Mouse (Mus musculus) granulocyte monocyte progenitor cell, adult 5-6 weeks (primary cell): Measurements from ENCODE around the gene Tnfaip8l3. TPM values are rescaled to one million over a fixed set of nuclear protein-coding genes. Genes with fewer than 3 reads are reported as not detected.

ENCODE experiments used
- ATAC-seq: replicated peaks from 2 replicates; pipeline ENCODE4 v1.8.0; 2016; ENCODE audit warnings: mild to moderate bottlenecking, moderate TSS enrichment, inconsistent platforms; ENCODE audit not compliant: poor library complexity, severe bottlenecking
- total RNA-seq, 2 experiments: library from RNA; stranded (forward) in 1 of 2; stranded (reverse) in 1 of 2; fragments of 200-712, 200-1000 nt in 1 of 2; fragments of >200 nt in 1 of 2; fragmentation: Nextera tagmentation in 1 of 2; gene quantifications; 2 replicates each; pipeline ENCODE4 v1.2.3; 2014 to 2017

The Tnfaip8l3 gene
- not detected in 2 replicates for total RNA-seq (2014; fragmentation: Nextera tagmentation)
- total RNA-seq (2017), result not detected in 2 replicates

DNA sequence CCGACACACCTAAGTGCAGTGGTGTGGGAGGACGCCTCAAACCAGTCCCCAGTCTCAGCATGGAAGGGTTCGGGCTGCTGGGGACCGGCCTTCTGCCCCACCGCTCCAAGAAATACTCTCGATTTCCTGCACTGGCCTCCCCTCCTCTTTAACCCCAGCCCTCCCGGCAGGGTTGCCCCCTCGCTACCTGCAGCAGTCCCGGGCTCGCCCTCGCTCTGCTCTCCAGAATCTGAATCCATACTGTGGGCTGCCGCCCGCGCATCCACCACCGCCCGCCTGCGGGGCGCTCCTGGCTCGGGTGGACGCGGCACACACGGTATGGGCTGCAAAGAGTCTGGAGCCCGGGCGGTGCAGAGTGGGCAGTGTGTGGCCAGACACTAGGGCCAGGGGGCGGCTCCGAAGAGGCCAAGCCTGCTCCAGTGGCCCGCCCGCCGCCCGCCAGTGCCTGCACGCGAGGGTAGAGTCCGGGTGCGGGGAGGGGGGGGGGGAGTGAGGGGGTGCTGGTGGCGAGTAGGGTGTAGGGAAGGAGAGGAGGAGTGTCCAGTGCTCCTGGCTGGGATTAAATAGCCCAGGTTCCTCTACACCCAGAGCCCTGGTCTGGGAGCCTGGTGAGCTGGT lies at the start of gene Tnfaip8l3:
Gene Tnfaip8l3 (minus strand): TSS at position 357 of the 618 bp plus-strand sequence.
- peak; percentile 17; the same call in 1 of the 2 replicates for ATAC-seq

GRCm38 (mm10) chr9:54112726-54113125 lies 44.5 kb upstream of the Tnfaip8l3 start:
- no peak for ATAC-seq

- no peak for ATAC-seq
Observed at GRCm38 (mm10) chr9:54098636-54099035, 30.4 kb upstream of the Tnfaip8l3 start.

GRCm38 (mm10) chr9:54097091-54097490 lies 28.9 kb upstream of the Tnfaip8l3 start:
- ATAC-seq, result no peak

GRCm38 (mm10) chr9:54084245-54084644 lies 16.1 kb upstream of the Tnfaip8l3 start:
- ATAC-seq, result peak; percentile 82

- no peak for ATAC-seq
Observed at GRCm38 (mm10) chr9:54077740-54078139, 9.6 kb upstream of the Tnfaip8l3 start.

GRCm38 (mm10) chr9:54074901-54075300 lies 6.7 kb upstream of the Tnfaip8l3 start:
- ATAC-seq, result no peak

GRCm38 (mm10) chr9:54073688-54074087 lies 5.5 kb upstream of the Tnfaip8l3 start:
- no peak for ATAC-seq

- no peak for ATAC-seq
Observed at GRCm38 (mm10) chr9:54071474-54072095, 3.4 kb upstream of the Tnfaip8l3 start.

DNA sequence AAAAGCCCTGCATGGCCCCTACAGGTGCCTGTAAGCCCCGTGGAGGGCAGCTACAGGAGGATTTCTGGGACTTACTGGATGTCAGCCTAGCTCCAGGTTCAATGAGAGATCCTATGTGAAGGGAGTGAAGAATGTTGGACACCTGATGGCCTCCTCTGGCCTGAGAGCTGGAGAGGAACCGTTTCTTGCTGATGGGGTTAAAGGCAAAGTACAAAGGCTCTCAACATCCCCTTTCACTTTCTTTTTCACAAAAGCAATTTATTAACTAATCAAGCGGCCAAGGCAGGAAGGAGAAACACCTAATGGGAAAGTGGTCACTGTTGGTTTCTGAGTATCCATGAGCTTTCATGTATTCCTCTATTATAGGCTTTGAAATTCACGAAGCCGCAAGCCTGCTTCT lies 1.0 kb upstream of the Tnfaip8l3 start:
- peak; percentile 61 for ATAC-seq

- ATAC-seq, result peak; percentile 44
Observed at GRCm38 (mm10) chr9:54068777-54069176, 589 bp upstream of the Tnfaip8l3 start.

DNA sequence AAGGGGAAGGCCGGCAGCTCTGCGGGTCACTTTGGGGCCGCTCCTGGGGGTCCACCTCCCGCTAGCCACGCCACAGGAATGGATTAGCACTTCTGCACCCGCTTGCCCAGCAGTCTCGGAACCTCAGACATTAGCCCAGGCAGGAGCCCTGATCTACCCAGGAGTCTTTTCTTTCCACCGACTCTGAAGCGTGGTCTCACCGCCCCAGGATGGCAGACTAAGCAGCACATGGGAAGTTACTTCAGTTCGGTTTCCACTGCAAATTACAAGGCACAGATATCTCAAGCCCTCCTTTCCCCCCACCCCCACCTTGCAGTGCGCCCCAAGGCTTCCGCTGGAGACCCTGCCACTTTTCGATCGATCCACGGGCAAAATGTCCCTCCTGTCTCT lies 551 bp downstream of the Tnfaip8l3 start:
- ATAC-seq, result no peak

DNA sequence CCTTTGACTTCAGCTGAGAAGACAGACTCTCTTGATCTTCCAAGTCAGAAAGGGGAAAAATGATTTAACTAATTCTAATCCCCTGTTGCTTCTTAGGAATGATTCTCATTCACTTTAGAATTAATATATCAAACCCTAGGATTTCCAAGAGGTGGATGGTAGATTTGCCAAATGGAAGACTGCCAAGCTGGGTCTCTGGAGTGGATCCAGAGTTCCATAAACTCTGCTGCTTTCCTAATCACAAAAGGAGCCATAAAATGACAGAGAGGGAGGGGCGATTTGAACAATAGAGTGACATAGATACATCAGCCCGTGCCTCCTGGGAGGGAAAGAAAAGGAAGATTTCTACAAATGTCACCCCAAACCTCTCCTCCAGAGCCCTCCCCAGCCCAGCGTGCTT lies 3.4 kb downstream of the Tnfaip8l3 start:
- ATAC-seq, result no peak

- ATAC-seq, result peak; percentile 57
Observed at GRCm38 (mm10) chr9:54063655-54064054, 4.5 kb downstream of the Tnfaip8l3 start.

DNA sequence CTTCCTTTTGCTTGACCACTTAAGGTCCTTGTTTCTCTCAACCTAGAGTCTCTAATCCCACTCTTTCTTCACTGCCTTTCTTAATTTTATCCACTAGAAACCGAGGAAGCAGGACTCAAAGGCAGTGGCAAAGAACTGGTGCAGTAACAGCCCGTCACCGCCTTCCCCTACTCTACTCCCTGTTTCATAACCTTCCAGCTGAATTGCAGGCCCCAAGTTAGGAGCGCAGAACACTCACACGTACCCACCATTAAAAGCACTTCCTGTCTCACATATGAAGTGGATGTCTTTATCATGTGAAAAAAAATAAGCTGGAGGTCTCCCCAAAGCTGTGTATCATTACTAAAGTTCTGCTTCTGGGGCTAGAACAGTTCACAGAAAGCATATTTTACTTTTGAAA lies 6.5 kb downstream of the Tnfaip8l3 start:
- ATAC-seq, result peak; percentile 70

DNA sequence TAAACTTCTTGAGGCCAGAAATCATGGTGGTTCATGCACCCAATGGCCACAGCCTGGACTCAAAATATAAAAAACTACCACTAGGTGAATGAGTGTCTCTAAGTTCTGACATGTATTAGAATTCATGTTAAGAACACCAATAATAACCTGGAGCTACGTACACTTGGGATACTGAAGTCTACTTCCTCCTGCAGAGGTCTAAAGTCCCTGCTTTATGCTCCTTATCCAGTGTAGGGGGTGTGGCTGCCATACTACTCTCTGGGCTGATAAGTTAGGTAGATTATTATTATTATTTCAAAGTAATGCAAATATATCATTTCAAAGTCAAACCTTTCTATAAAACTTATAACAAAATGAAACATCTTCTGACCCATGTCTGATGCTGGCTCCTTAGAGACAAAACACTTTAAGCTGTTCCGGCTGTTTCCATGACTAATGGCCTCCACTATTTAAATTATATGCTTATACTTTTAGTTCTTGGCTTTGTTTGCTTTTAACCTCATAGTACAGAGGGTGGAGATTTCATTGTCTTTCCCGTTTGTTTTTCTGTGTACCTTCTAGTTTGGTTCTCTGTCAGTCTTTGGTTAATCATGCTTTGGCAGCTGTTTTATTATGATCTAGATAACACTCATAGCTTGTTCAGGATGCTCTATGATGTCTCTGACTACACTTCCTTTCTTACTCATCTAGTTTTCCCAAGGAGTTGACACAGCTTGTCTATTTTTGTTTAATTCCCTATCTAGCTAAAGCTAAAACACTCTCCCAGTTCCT lies 16.7 kb downstream of the Tnfaip8l3 start:
- no peak for ATAC-seq

GRCm38 (mm10) chr9:54048978-54049377 lies 19.2 kb downstream of the Tnfaip8l3 start:
- ATAC-seq, result peak; percentile 72

- no peak for ATAC-seq
Observed at GRCm38 (mm10) chr9:54043067-54043466, 25.1 kb downstream of the Tnfaip8l3 start.

- ATAC-seq, result no peak
Observed at GRCm38 (mm10) chr9:54037717-54038116, 30.5 kb downstream of the Tnfaip8l3 start.

- no peak for ATAC-seq
Observed at GRCm38 (mm10) chr9:54034691-54035090, 33.5 kb downstream of the Tnfaip8l3 start.

DNA sequence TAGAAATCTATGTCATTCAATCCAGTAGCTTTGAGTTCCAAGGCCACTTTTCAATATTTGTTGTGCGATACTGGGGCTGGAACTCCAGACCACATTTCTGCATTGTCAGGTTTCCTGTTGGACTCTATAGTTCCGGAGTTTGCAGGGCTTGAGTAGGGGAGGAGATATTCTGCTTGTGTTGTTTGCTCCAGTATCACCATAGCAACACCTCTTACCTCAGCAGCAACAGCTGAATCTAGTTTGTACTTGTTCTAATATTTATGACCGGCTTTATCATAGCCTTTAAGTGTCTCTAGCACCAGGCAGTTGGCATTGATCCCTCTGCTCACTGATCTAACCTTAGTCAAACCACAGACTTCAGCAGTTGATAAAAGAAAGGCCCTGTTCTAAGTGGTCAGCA lies 45.4 kb downstream of the Tnfaip8l3 start:
- no peak; the same call in 1 of the 2 replicates for ATAC-seq
